Mouse (Mus musculus): ENCODE results near the gene Scrn2. TPM values are rescaled to one million over a fixed set of nuclear protein-coding genes. Genes with fewer than 3 reads are reported as not detected.

Gene Scrn2
- total RNA-seq, 2 experiments from 2014 or later: 14.6 to 16.8 TPM

Small RNA genes lying within 50 kb of the gene (microRNA-seq; reads per million reads assigned to microRNA genes)
- 1.8 to 1.9 reads per million in 2 experiments for gene Mir8103 (ENCODE audit: borderline number of aligned reads in 2 of 2)

Other genes starting within 250 kb of the Scrn2 start
- gene Cbx1, start 240.8 kb upstream of the Scrn2 start, total RNA-seq (2021): 10 to 100 TPM; 56.6 to 83.6 TPM
- gene Nfe2l1, start 200.0 kb upstream of the Scrn2 start, total RNA-seq (2021): 100 to 1,000 TPM; 458 to 704 TPM
- gene Copz2, start 180.1 kb upstream of the Scrn2 start, total RNA-seq (2021): 10 to 100 TPM; 56.5 to 60.6 TPM
- 10 to 100 TPM; 44.6 to 45.4 TPM for gene Cdk5rap3, start 113.4 kb upstream of the Scrn2 start, total RNA-seq (2021)
- under 1 TPM; 0.23 to 0.90 TPM for gene Prr15l, start 101.8 kb upstream of the Scrn2 start, total RNA-seq (2021)
- 10 to 100 TPM; 28.4 to 36.6 TPM for gene Pnpo, start 86.0 kb upstream of the Scrn2 start, total RNA-seq (2021)
- 10 to 100 TPM; 13.4 to 15.1 TPM for gene Sp2, start 47.0 kb upstream of the Scrn2 start, total RNA-seq (2021)
- gene Sp6, start 16.5 kb upstream of the Scrn2 start, total RNA-seq (2021): under 1 TPM; 0.06 to 0.13 TPM
- under 1 TPM; 0.60 to 0.74 TPM for gene Lrrc46, start 11.5 kb downstream of the Scrn2 start, total RNA-seq (2021)
- 100 to 1,000 TPM; 128 to 134 TPM for gene Mrpl10, start 11.6 kb downstream of the Scrn2 start, total RNA-seq (2021)
- 1 to 10 TPM; 5.2 to 6.6 TPM for gene Osbpl7, start 20.7 kb downstream of the Scrn2 start, total RNA-seq (2021)
- gene Tbx21, start 85.4 kb downstream of the Scrn2 start, total RNA-seq (2021): under 1 TPM; 0.27 to 0.54 TPM
- 10 to 100 TPM; 11.7 to 16.2 TPM for gene Tbkbp1, start 121.6 kb downstream of the Scrn2 start, total RNA-seq (2021)
- 100 to 1,000 TPM; 104 to 120 TPM for gene Kpnb1, start 157.9 kb downstream of the Scrn2 start, total RNA-seq (2021)

Data from adrenal gland, adult 18-20 months (tissue).